Mouse (Mus musculus): Measurements from ENCODE around the gene Inava. TPM values are rescaled to one million over a fixed set of nuclear protein-coding genes. Genes with fewer than 3 reads are reported as not detected.

The Inava gene
- polyA plus RNA-seq, 1 experiment from 2014 or later: 13.8 TPM

DNA sequence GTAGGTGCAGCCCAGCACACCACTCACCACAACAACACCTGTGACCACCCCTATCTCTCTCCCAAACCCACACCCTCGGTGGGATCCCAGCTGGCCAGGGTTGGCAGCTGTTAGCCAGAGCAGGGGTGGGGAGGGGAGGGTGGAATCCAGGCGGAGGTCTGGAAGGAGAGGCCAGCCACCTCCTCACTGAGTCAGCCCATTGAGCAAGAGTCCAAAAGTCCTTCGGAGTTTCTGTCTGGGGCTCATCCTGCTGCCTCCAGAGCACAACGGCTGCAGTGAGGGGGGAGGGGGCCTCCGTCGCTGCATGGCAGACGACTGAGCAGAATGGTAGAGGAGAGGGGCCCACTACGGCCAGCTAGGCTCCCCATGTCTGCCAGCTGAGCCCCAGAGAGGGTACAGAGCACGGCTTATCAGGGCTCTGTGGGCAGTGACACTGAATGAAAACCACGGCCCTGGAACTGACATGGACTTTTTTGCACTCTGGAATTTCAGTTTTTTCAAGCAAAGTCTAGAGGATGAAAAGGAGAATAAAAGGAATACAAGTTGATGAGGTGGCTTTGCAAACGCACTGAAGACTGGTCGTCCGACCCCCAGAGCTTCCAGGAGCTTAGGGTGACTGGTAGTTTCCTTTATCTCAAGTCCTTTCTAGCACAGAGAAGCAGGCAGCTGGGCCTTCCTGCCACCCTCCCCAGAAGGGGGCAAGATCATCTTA lies 5.6 kb downstream of the Inava start:
- WGBS: 11% methylated on average over 13 of the region's 13 CpGs
- Histone ChIP-seq H3K4me1 (peaks cover 62% of the 10 kb centered on the region), H3K9me3 (replicated peaks) (no peaks in the 10 kb centered on the region), H3K4me2 (replicated peaks) (peak overlapping the region; percentile 32), H3K4me3 (no peak overlapping the region), H3K27ac (no peak overlapping the region), H3K27me3 (no peaks in the 10 kb centered on the region), H3K36me3 (peaks cover 12% of the 10 kb centered on the region), H3K9ac (no peak overlapping the region; the same call in 1 of the 2 replicates)
- peak; percentile 44 for ATAC-seq (ENCODE audit: low FRiP score)

DNA sequence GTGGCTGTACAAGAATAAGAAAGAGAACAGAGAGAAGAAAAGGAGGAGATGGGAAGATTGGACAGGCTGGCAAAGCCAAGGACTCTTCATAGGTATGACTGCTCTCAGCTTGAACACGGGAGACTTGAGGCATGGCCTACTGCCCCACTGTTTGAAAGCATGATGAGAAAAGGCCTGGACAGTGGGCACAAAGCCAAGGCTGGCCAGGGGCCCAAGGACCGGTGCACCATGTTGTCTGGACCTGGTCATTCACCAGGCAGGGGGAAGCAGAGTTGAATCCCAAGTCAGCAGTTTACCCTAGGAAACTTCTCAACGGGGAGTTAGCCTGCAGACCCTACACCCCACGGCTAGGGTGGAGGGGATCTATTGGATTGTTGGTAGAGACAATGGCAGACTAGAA lies 6.2 kb downstream of the Inava start:
- H3K27ac ChIP-seq: no peak overlapping the region
- no peaks in the 10 kb centered on the region for H3K9me3 ChIP-seq (replicated peaks)
- H3K27me3 ChIP-seq: no peaks in the 10 kb centered on the region
- H3K36me3 ChIP-seq: peaks cover 12% of the 10 kb centered on the region
- peak overlapping the region; percentile 32; the same call in 1 of the 2 replicates for H3K4me2 ChIP-seq (replicated peaks)
- 61% methylated on average over 4 of the region's 4 CpGs for WGBS
- ATAC-seq (ENCODE audit: low FRiP score): no peak
- no peak overlapping the region for H3K4me3 ChIP-seq
- no peak overlapping the region; the same call in 1 of the 2 replicates for H3K9ac ChIP-seq
- H3K4me1 ChIP-seq: peaks cover 57% of the 10 kb centered on the region

DNA sequence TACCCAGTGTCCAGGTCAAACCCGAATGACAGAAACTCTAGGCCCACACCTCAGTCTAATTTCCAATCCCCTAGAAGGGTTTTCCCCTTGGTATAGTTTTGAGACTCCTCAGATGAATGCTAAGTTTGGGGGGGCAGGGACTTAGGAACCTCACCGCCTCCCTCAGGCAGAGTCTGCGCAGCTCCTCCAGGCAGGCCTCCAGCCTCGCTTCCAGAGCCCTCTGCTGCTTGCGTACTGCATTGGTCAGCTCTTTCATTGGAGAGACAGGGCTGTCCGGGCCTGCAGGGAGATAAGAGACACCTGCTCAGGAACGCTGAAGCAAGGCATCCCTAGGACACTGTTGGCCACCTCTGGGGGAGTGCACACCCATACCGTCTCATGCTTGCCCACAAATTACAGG lies 7.4 kb downstream of the Inava start:
- no peak overlapping the region for H3K4me2 ChIP-seq (replicated peaks)
- H3K9ac ChIP-seq: no peak overlapping the region
- 95% methylated on average over 8 of the region's 8 CpGs for WGBS
- no peaks in the 10 kb centered on the region for H3K9me3 ChIP-seq (replicated peaks)
- H3K36me3 ChIP-seq: peaks cover 12% of the 10 kb centered on the region
- H3K4me1 ChIP-seq: peaks cover 46% of the 10 kb centered on the region
- no peak overlapping the region for H3K4me3 ChIP-seq
- H3K27ac ChIP-seq: no peak overlapping the region
- ATAC-seq (ENCODE audit: low FRiP score): no peak
- no peaks in the 10 kb centered on the region for H3K27me3 ChIP-seq

DNA sequence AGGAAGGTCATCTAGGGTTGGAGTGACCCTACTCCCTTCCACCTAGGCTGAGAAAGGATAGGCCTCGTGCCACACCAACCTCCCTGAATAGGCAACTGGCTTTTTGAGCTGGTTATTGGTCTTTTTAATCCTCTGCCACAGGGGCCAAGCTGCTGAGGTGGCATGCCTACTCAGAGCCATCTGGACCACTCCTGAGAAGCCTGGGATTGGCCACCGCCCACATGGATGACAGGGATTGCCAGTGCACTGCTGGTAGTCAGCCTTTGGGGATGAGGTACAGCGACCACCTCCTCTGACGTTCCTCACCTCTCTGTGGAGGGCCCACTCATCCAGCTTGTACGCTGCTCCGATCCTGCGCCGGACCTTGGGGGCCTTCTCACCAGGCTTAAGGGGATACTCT lies 8.2 kb downstream of the Inava start:
- no peak overlapping the region for H3K4me3 ChIP-seq
- WGBS: 93% methylated on average over 8 of the region's 8 CpGs
- H3K9me3 ChIP-seq (replicated peaks): no peaks in the 10 kb centered on the region
- H3K9ac ChIP-seq: no peak overlapping the region
- H3K27ac ChIP-seq: no peak overlapping the region
- H3K27me3 ChIP-seq: no peaks in the 10 kb centered on the region
- no peak overlapping the region for H3K4me2 ChIP-seq (replicated peaks)
- peaks cover 12% of the 10 kb centered on the region for H3K36me3 ChIP-seq
- peaks cover 38% of the 10 kb centered on the region for H3K4me1 ChIP-seq
- no peak for ATAC-seq (ENCODE audit: low FRiP score)

DNA sequence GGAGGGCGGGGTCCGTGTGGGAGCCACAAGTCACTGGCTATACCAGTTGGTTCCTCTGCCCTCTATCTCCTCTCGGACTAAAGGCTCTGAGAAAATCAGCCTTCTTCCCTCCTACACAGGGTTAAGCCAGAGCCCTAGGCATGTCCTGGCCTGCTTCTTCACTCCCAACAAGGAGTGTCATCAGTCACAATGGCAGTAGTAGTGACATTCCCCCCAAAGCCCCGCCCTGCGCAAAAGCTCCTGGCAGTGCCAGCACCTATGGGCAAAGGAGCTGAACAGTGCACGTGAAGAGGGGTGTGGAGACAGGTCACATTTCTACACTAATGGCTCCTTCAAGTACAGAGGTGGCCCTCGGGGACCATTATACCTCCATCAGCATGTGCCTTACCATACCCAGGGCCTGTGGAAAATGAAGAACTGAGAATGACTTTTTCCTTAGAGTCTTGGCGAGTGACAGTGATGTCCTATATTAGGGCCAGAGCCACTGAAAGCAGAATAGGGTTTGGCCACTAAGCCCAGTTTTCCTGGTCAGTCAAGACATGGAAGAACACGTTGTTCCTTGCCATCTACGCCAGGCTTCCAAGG lies 10.2 kb downstream of the Inava start:
- Histone ChIP-seq H3K4me2 (replicated peaks) (no peak overlapping the region), H3K27ac (no peak overlapping the region), H3K27me3 (no peaks in the 10 kb centered on the region), H3K9ac (no peak overlapping the region), H3K4me1 (peaks cover 18% of the 10 kb centered on the region), H3K4me3 (no peak overlapping the region), H3K9me3 (replicated peaks) (no peaks in the 10 kb centered on the region), H3K36me3 (peaks cover 28% of the 10 kb centered on the region)
- WGBS: 87% methylated on average over 10 of the region's 10 CpGs
- no peak for ATAC-seq (ENCODE audit: low FRiP score)

DNA sequence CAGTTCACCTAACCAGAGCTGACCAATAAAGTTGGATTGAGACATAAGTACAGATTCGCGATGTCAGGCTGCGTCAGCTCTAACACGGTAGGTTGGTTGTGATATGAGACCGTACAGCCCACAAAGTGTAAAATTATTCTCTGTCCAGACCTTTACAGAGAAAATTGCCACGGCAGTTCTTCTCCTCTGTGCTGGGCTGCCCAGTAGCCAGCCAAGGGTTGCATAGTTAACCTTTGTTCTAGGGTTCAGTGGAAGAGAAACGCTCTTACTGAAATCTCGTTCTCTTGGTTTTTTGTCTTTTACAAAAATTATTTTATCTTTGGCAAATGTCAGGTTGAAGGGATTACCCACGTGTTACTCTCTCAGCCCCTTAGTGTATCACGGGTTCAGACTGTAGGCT lies 11.7 kb downstream of the Inava start:
- no peak for ATAC-seq (ENCODE audit: low FRiP score)

DNA sequence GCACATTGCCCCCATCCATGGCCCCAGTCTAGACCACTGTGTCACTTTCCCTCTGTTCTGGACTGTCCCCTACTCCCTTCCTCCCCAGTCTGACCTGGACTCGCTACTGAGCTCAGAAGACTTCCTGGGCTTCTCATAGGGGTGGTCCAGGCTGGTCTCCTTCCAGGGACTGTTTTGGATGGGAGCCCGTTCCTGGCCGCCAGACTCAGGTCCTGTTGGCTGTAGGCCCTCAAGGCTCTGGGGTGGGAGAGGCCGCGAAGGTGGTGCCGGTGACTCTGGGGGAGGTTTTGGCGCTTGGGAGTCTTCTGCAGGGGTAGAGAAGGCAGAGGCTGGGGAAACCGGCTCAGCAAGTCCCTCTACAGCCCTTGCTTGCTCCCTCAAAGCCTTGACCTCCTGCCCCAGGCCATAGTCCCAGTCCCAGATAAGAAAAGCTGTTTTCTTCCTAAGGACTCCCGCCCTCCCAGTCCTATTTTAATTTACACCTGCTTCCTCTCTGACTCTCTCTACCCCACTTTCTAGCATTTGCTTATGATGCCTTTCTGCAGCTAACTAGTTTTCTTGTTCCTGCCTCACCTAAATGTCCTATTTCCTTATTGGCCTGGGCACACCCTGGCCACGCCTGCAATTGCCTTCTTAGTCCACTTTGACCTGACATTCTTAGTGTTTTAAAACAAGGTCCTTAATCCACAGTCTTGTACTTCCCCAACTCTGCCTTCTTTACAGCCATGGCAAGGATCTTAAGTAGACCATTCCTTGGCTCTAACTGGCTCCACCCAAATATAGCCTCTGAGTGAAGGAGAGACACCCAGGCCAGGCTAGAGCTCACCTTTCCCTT lies 13.8 kb downstream of the Inava start:
- Histone ChIP-seq H3K9ac (no peak overlapping the region), H3K9me3 (replicated peaks) (no peaks in the 10 kb centered on the region), H3K4me2 (replicated peaks) (no peak overlapping the region), H3K36me3 (peaks cover 55% of the 10 kb centered on the region), H3K27me3 (no peaks in the 10 kb centered on the region), H3K4me1 (peaks cover under 1% of the 10 kb centered on the region; the same call in 1 of the 2 replicates), H3K4me3 (no peak overlapping the region), H3K27ac (no peak overlapping the region)
- WGBS: 85% methylated on average over 10 of the region's 10 CpGs
- ATAC-seq (ENCODE audit: low FRiP score): no peak

More for the DNA sequence above, 11.7 kb downstream of the Inava start:
- WGBS: 90% methylated on average over 10 of the region's 10 CpGs
- Histone ChIP-seq H3K9ac (no peak overlapping the region), H3K4me3 (no peak overlapping the region), H3K4me1 (peaks cover 5% of the 10 kb centered on the region; the same call in 1 of the 2 replicates), H3K9me3 (replicated peaks) (no peaks in the 10 kb centered on the region), H3K27ac (no peak overlapping the region), H3K36me3 (peaks cover 42% of the 10 kb centered on the region), H3K27me3 (no peaks in the 10 kb centered on the region), H3K4me2 (replicated peaks) (no peak overlapping the region)

DNA sequence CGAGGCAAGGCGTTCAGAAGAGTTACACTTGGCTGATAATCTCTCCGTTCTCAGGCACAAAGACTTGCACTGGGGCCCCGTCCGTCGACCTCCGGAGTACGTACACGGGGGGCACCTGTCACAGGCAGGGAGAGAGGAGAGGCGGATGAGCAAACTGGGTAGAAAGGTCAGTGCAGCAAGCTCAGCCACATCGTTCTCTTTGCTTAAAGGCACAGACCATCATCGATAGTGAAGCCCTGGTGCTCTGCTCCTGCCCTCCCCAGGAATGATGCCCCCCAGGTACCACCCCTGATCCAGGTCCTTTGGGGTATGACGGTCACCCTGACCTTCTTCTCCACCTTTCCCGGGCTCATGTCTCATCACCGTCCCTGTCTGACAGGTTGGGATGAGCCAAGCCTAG lies 19.8 kb downstream of the Inava start:
- Histone ChIP-seq H3K27ac (no peak overlapping the region), H3K9ac (no peak overlapping the region), H3K4me1 (no peaks in the 10 kb centered on the region), H3K27me3 (no peaks in the 10 kb centered on the region), H3K4me2 (replicated peaks) (no peak overlapping the region), H3K36me3 (peaks cover 34% of the 10 kb centered on the region), H3K4me3 (no peak overlapping the region), H3K9me3 (replicated peaks) (no peaks in the 10 kb centered on the region)
- ATAC-seq (ENCODE audit: low FRiP score): no peak
- 84% methylated on average over 15 of the region's 15 CpGs for WGBS

DNA sequence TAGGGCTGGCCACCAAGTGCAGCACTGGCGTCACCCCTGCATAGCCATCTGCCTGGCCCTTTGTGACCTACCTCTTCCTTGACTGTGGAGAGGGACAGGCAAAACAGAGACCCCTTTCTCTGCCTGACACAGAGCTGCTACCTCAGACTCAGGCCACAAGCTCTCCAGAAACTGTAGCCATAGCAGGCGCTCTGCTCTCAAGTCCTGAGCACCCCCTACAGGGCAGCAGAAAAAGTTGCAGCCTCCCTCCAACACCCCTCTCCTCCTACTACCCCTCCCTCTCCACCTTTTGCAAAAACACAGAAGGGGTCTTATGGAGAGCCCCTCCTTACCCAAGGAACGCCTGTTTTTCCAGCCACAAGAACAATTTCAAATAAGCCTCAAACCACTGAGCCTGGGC lies 21.3 kb downstream of the Inava start, which contains the start of gene Mroh3:
TSS of gene Mroh3 (minus strand) at position 26 of the 400 bp plus-strand sequence.
- Histone ChIP-seq H3K36me3 (peaks cover 23% of the 10 kb centered on the region), H3K4me3 (no peak within 1 kb of the TSS), H3K9me3 (replicated peaks) (no peaks in the 10 kb centered on the region), H3K4me2 (replicated peaks) (no peak within 1 kb of the TSS), H3K27ac (no peak within 1 kb of the TSS), H3K9ac (no peak within 1 kb of the TSS), H3K4me1 (no peaks in the 10 kb centered on the region), H3K27me3 (no peaks in the 10 kb centered on the region)
- ATAC-seq (ENCODE audit: low FRiP score): 0 out of 2 replicates have a peak, but pooled peaks have one; percentile 40
- 41% methylated on average over 3 of the region's 3 CpGs for WGBS

DNA sequence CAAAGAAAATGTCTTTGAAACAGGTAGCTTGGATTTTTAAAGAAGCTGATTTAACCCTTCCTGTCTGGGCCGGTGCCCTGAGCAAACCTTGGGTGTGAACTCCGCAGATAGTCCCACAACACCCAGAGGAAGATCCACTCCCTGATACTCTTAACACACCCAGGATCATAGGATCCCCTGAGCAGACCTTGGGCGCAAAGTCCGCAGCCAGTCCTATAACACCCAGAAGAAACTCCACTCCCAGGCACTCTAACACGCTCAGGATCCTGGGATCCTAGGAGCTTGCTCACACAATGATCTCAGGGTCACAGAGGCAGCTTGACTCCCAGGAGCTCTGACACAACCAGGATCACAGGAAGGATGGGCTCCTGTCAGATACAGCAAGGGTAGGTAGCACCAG lies 44.0 kb downstream of the Inava start:
- ATAC-seq (ENCODE audit: low FRiP score): no peak
- H3K27ac ChIP-seq: no peak overlapping the region
- H3K4me1 ChIP-seq: no peaks in the 10 kb centered on the region
- WGBS: 86% methylated on average over 5 of the region's 5 CpGs
- H3K9me3 ChIP-seq (replicated peaks): no peaks in the 10 kb centered on the region
- no peak overlapping the region for H3K4me3 ChIP-seq
- no peak overlapping the region for H3K9ac ChIP-seq
- no peaks in the 10 kb centered on the region for H3K36me3 ChIP-seq
- H3K4me2 ChIP-seq (replicated peaks): no peak overlapping the region
- no peaks in the 10 kb centered on the region for H3K27me3 ChIP-seq

DNA sequence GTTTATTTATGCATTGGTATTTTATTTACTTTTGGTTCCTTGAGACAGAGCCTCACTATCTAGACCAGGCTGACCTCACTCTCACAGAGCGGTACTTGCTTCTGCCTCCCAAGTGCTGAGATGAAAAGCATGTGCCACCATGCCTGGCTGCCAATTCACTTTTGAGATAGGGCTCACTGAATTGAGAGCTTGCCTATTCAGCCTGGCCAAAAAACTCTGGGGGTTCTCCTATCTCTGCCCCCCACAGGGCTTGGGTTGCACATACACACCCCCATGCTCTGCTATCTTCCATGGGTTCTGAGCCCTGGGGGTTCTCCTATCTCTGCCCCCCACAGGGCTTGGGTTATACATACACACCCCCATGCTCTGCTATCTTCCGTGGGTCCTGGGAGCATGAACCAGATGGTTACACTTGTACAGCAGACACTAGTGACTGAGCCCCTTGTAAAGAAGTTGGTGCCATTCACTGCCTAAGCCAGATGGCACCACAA lies 54.5 kb downstream of the Inava start:
- WGBS: 64% methylated on average over 2 of the region's 2 CpGs
- no peak overlapping the region for H3K4me2 ChIP-seq (replicated peaks)
- H3K27ac ChIP-seq: no peak overlapping the region
- H3K9me3 ChIP-seq (replicated peaks): no peaks in the 10 kb centered on the region
- no peaks in the 10 kb centered on the region for H3K27me3 ChIP-seq
- H3K9ac ChIP-seq: no peak overlapping the region
- ATAC-seq (ENCODE audit: low FRiP score): no peak
- H3K4me1 ChIP-seq: peaks cover 4% of the 10 kb centered on the region; the same call in 1 of the 2 replicates
- peaks cover 28% of the 10 kb centered on the region for H3K36me3 ChIP-seq
- H3K4me3 ChIP-seq: no peak overlapping the region

DNA sequence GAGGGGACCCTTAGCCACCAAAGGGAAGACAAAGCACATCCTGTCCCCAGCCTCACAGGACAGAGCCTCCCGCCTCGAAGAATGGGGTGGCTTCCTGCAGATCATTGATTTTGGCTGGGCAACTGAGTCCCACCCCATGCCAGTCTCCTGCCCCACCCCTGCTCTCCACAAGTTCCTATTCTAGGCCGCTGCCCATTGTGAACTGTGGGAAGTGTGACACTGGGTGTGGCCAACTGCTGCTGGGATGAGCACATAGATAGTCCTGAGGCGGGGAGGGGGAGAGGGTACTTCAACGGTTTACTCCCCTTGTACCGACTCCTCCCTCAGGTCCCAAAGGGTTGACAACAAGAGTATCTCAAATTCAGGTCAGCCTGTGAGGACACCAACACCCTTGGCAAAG lies 55.3 kb downstream of the Inava start:
- Histone ChIP-seq H3K9me3 (replicated peaks) (no peaks in the 10 kb centered on the region), H3K27ac (no peak overlapping the region), H3K4me2 (replicated peaks) (no peak overlapping the region), H3K4me1 (peaks cover 12% of the 10 kb centered on the region), H3K9ac (no peak overlapping the region), H3K4me3 (no peak overlapping the region), H3K36me3 (peaks cover 33% of the 10 kb centered on the region), H3K27me3 (no peaks in the 10 kb centered on the region)
- WGBS: 59% methylated on average over 6 of the region's 6 CpGs
- ATAC-seq (ENCODE audit: low FRiP score): no peak

Data from hindbrain, embryonic 12.5 days (tissue).